Mouse (Mus musculus) gastrocnemius, postnatal 10 days (tissue): ENCODE results near the gene Rbms3. TPM values are rescaled to one million over a fixed set of nuclear protein-coding genes. Genes with fewer than 3 reads are reported as not detected.

Experiments
- DNase-seq: peaks from one replicate; pipeline ENCODE4 v3.0.0; 2021; ENCODE audit warnings: mixed read lengths
- total RNA-seq, 2 experiments: library from RNA; stranded (reverse); gene quantifications; 2 replicates each; pipeline ENCODE4 v1.2.3; 2021

The Rbms3 gene
- total RNA-seq, 2 experiments from 2014 or later, result 26.9 to 37.4 TPM

DNA sequence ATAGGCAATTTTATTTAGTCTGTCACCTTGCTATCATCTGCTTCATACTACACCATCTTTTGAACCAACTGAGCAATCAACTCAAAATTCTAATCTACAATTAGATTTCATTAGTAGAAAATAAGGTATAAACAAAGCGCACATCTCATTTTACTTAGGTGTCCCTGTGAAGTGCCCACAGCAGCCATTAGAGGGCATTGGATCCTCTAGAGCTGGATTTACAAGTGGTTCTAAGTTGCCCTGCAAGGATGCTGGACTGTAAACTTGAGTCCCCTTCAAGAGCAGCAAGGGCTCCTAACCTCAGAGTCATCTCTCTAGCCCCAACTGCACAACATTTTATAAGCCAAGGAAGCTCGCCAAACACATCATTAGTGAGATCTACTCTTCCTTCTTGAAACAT is 891.9 kb downstream of the Rbms3 start:
- DNase-seq, result no peak

DNA sequence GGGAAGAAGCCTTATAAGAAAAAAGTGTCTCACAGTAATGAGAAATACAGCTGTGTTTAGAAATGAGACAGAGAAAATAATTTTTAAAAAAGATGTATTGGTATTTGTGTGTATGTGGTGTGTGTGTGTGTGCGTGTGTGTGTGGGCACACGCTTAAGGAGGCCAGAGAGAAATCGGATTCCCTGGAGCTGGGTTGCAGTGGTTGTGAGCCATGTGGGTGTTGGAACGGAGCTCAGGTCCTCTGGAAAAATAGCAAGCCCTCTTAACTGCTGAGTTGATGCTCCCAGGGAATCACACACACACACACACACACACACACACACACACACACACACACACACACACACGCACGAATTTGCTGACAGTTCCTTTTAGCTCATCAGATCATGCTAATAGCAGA is 900.5 kb downstream of the Rbms3 start:
- no peak for DNase-seq

GRCm38 (mm10) chr9:116728655-116729054 is 901.1 kb downstream of the Rbms3 start:
- no peak for DNase-seq

DNA sequence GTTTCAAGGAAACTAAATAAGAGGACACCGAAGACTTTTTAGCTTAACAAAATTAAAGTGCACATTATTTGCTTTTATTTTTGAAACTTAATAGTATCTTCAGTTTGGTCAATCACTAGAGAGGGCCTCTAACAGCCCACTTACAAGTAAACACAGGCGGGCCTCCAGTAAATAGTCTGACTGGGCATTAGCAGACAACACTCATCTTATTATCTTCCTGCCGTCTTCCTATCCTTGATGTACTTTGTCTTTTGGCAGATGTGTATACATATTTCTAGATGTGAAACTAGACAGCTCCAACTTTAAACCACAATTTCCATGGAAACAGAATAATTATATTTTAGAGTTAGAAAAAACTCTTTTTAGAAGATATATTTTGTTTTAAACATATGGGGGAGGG is 901.6 kb downstream of the Rbms3 start:
- no peak for DNase-seq

- DNase-seq, result no peak
Observed at GRCm38 (mm10) chr9:116724581-116724980, 905.1 kb downstream of the Rbms3 start.

DNA sequence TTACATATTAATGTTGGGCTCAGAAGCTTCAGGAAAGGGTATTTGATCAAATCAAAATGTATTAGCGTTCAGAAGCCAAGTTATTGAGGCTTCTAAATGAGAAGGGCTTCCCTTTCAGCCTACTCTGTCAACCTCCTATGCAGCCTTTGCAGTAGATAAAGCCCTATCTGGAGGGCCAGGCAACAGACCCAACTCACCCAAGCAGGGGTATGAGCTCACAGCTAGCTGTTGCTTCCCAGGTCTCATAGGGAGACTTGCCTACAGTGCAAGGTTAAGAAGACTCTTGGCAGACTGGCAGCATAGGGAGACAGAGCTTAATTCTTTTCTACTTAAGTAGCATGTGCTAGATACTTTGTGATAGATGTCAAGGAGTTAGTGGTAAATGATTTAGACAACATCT is 926.6 kb downstream of the Rbms3 start:
- DNase-seq, result no peak

- no peak for DNase-seq
Observed at GRCm38 (mm10) chr9:116702611-116703010, 927.1 kb downstream of the Rbms3 start.

GRCm38 (mm10) chr9:116701511-116702179 is 928.1 kb downstream of the Rbms3 start:
- no peak for DNase-seq

DNA sequence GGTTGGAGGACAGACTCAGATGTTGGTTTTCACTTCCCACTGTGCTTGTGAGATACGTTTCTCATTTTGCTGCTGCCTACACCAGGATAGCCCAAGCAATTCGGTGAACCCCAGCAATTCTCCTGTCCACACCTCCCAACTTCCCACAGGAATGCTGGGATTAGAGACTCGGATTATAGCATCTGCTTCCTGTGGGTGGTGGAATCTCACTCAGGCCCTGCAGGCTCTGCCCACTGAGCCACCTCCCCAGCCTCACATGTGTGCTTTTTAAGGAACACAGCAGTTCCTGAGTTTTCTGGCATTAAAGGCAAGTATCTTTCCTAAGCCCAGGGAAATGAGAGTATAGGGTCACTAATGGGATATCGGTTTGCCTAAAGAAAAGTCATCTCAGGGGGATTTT is 941.1 kb downstream of the Rbms3 start:
- DNase-seq, result no peak

- DNase-seq, result no peak
Observed at GRCm38 (mm10) chr9:116677142-116677541, 952.6 kb downstream of the Rbms3 start.

- DNase-seq, result no peak
Observed at GRCm38 (mm10) chr9:116676445-116676844, 953.3 kb downstream of the Rbms3 start.

DNA sequence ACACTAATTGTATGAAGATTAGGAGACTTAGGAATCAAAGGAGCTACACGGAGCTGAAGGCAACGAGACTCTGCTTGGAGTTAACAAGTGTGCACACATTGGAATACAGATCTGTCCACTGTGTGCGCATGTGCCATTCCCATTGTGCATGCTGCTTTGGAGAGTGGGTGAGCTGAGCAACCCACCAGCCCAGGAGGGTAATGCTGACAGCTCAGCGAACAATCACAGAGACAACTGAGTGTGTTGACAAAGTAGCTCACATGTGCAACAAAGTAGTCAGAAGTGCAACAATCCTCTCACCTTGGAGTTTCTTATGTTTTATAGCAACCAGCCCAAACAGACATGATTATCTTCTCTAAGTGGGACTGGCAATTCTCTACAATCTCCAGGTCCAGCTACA is 955.5 kb downstream of the Rbms3 start:
- DNase-seq, result no peak

DNA sequence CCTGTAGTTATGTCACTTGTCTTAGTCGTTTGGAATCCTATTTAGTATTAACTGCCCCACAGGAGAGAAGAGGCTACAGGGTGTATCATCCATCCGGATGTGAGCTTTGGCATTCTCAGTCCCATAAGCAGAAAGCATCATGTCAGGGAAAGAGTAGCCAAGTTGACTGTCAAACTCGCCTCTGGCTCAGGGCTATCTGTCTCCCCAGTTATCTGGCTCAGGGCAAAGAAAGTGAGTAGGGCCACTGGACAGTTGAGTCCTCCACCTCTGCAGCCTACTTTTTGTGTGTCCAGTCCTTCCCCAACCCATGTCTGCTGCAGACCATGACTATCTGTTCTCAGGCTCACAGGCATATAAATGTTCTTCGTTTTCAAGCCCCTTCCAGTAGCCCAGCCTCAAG is 968.7 kb downstream of the Rbms3 start:
- DNase-seq, result no peak

GRCm38 (mm10) chr9:116659936-116660335 is 969.8 kb downstream of the Rbms3 start:
- DNase-seq, result no peak

DNA sequence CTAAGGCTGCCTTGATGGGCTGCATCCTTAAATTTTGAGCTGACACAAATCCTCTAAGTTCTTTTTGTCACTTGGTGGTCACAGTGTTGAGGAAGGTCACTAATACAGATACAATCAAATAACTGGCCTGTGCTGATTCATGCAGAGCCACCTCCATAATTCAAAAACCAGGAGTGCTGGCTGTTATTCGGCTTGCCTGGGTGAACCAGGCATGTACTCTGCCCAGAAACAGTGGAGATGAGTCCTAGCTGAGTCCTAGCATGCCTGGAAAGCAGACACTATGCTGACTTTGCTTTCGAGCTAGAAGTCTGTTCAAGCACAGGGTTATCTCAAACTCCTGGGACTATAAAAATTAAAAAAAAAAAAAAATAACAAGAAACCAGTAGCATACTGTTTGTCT is 972.6 kb downstream of the Rbms3 start:
- no peak for DNase-seq

GRCm38 (mm10) chr9:116651414-116651813 is 978.3 kb downstream of the Rbms3 start:
- no peak for DNase-seq

GRCm38 (mm10) chr9:116649955-116650354 is 979.8 kb downstream of the Rbms3 start:
- no peak for DNase-seq

DNA sequence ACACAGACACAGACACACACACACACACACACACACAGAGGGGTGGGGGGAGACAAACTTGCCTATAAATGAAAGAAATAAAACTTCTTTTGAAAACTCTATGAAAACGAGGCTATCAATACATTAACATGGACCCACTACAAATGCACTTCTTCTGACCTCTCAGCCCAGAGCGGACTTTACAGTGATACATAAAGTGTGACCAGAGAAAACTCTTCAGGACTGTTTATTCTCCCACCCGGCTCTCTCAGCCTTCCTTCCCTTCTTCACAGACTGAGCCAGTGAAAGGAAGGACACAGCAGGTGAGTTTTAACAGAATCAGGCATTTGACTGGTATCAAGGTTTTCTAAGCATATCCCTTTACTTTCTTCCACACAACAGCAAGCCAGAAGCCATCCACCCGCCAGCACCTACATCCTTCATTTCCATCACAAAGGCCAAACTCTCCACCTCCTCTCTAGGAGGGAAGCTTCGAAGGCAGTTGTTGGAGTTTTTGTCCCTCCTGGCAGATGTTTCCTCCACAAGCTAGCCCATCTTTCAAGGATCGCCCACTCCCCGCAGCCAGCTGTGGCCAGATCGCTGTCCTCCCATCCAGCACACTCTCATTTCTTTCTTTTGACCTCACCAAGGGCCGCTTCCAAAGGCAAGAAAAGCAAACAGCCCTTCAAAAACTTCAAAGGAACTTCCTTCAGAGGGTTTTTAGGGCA is 980.5 kb downstream of the Rbms3 start:
- DNase-seq, result no peak

- DNase-seq, result no peak
Observed at GRCm38 (mm10) chr9:116644616-116645015, 985.1 kb downstream of the Rbms3 start.

DNA sequence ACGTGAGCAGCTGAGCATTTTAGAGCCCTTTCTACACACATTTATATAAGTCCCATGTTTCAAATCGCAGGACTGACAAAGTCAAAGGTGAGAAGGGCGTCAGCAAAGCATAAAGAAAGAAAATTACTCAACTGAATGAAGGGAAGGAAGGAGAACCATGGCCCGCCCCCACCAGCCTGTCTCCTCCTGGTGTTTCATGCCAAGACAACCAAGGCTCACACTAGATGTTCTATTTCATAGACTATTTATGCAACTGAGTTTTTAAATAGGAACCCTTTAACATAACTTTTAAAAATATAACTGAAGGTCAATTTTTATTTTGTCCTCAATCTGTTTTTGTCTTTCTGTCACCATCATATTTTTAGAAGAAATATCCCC is 989.4 kb downstream of the Rbms3 start:
- no peak for DNase-seq

GRCm38 (mm10) chr9:116639597-116640301 is 990.0 kb downstream of the Rbms3 start:
- DNase-seq, result no peak

GRCm38 (mm10) chr9:116633786-116634185 is 995.9 kb downstream of the Rbms3 start:
- no peak for DNase-seq

DNA sequence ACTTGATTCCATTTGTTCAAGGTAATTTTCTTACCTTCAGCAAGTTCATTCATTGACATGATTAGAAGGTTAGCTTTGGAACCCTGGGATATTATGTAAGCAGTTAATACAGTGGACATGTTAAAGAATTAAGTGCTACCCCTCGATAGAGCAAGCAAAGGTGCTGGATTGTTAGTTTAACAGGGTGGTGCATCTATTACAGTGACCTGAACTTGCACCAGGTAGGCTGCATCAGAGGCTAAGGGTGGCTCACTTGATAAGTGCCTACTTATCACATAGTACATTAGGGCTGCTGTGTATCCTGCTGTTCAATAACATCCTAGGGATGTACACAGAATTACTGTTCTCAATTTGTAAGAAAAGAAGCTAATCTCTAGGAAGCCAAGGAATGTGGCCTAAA is 996.6 kb downstream of the Rbms3 start:
- no peak for DNase-seq

DNA sequence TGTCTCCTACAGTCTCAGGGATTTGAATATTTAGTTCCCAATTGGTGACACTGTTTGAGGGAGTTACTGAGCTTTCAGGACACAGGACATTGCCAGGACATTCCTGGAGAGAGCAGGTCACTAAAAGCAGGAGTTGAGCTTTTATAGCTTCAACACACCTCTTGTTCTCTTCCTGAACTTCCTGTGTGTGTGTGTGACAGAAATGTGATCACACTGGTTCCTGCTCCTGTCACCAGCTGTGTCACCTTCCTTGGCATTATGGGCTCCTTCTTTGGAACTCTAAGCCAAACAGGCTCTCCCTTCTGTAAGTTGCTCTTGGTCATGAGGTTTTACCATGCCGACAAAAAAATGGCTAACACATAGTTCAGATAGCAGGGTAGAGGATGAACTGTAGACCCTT is 997.9 kb downstream of the Rbms3 start:
- DNase-seq, result no peak
